Mouse (Mus musculus) heart, postnatal 0 days (tissue): ENCODE results near the gene Ppp1r16b. TPM values are rescaled to one million over a fixed set of nuclear protein-coding genes. Genes with fewer than 3 reads are reported as not detected.

Experiments
- ATAC-seq: fragments of 200-750 bp; cut with Nextera tagmentation; 2 replicates; pipeline ENCODE4 v1.8.0; 2017; ENCODE audit warnings: low read depth, moderate number of reproducible peaks, moderate library complexity; ENCODE audit not compliant: insufficient read depth
- DNase-seq: peaks from one replicate; pipeline ENCODE4 v3.0.0-alpha.2; 2016; ENCODE audit warnings: low spot score
- H3K27ac ChIP-seq: fragments of 300-500 bp; sonication (generic); 2 replicates; pipeline ENCODE4 v1.5.1; 2014; ENCODE audit warnings: low read depth, mild to moderate bottlenecking
- H3K27me3 ChIP-seq: fragments of 300-500 bp; sonication (generic); 2 replicates; pipeline ENCODE4 v1.6.1; 2014; ENCODE audit warnings: low read length, mixed read lengths; ENCODE audit not compliant: control insufficient read depth, insufficient read depth
- H3K36me3 ChIP-seq: fragments of 300-500 bp; sonication (generic); replicated peaks from 2 replicates; pipeline ENCODE4 v1.6.1; 2014; ENCODE audit warnings: low read length, mixed read lengths; ENCODE audit not compliant: control insufficient read depth, insufficient read depth
- H3K4me1 ChIP-seq: fragments of 300-500 bp; sonication (generic); 2 replicates; pipeline ENCODE4 v1.6.1; 2014; ENCODE audit warnings: antibody characterized with exemption; ENCODE audit not compliant: control insufficient read depth, insufficient read depth
- H3K4me2 ChIP-seq: fragments of 300-500 bp; sonication (generic); 2 replicates; pipeline ENCODE4 v1.6.1; 2014; ENCODE audit warnings: low read depth, mild to moderate bottlenecking, low read length, moderate library complexity
- H3K4me3 ChIP-seq: fragments of 300-500 bp; sonication (generic); 2 replicates; pipeline ENCODE4 v1.5.1; 2014; ENCODE audit warnings: low read depth, low read length
- H3K9ac ChIP-seq: fragments of 300-500 bp; sonication (generic); replicated peaks from 2 replicates; pipeline ENCODE4 v1.6.1; 2014; ENCODE audit warnings: low read depth, low read length, mixed read lengths
- H3K9me3 ChIP-seq: fragments of 300-500 bp; sonication (generic); replicated peaks from 2 replicates; pipeline ENCODE4 v1.6.1; 2016; ENCODE audit warnings: low read length; ENCODE audit not compliant: control insufficient read depth
- CTCF ChIP-seq: IDR thresholded peaks from 2 replicates; pipeline ENCODE4 v1.5.1; 2016; ENCODE audit warnings: antibody characterized with exemption, control low read depth, low read depth
- EP300 ChIP-seq: IDR thresholded peaks from 2 replicates; pipeline ENCODE4 v1.6.1; 2016; ENCODE audit warnings: antibody characterized with exemption, low read depth
- WGBS: fragments of 180-500 bp; shearing (Covaris S2); extraction: QIAGEN DNeasy Blood & Tissue Kit; methylation state at CpG from one replicate; pipeline ENCODE4 v1.1.7; 2014; 5-methylcytosine and 5-hydroxymethylcytosine counted together
- polyA plus RNA-seq: library from polyadenylated mRNA; unstranded; fragments of >200 nt; fragmentation: Nextera tagmentation; extraction: Ambion mirVana; gene quantifications from 2 replicates; pipeline ENCODE4 v1.2.1, GENCODE M21; 2015
- total RNA-seq: library from RNA; depleted of rRNA; stranded (reverse); fragments of >200 nt; gene quantifications from 2 replicates; pipeline ENCODE4 v1.2.3, GENCODE M21; 2014; ENCODE audit warnings: low replicate concordance

Gene Ppp1r16b
- total and polyA plus RNA-seq, 2 experiments from 2014 or later, result 3.7 to 5.1 TPM

DNA sequence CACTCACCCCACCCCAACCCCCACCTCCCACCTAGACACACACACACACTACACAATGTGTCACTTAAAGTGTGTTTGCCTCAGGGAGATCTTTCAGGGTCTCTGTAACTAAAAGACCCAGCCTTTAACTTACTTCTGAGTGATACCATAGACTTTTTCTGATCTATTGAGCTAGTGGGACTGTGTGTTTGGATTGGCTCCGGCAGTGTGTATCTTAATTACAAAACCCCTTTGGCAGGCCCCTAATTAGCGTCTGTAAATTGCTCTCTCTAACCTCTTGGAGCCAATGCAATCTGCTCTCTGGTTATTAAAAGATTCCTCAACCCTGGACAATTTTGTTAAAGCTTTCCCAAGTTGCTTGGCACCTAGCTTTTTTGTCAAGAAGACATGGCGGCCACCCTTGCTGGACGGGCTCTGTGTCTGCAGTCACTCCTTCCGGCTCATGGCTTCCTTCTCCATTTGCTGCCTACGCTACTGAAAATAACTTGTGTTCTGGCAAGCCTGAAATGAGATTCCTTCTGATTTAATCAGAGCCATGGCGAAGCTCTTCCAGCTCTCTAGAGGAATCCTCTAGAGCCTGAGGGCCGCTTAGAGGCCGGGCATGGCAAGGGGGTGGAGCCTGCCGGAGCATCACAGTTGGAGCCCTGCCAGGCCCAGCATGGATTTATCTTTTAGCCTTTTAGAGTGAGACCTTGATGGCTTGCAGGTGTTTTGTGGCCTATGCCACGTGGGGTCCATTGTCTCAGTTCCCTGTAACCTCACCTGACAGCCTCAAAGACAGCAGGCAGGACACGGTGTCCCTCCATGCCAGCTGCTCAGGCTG lies 46.9 kb downstream of the Ppp1r16b start:
- Histone ChIP-seq H3K4me3 (no peak overlapping the region), H3K27me3 (no peaks in the 10 kb centered on the region), H3K36me3 (no peaks in the 10 kb centered on the region), H3K9ac (no peak overlapping the region), H3K27ac (no peak overlapping the region), H3K9me3 (no peaks in the 10 kb centered on the region), H3K4me1 (peaks cover 4% of the 10 kb centered on the region; the same call in 1 of the 2 replicates), H3K4me2 (no peak overlapping the region)
- peak; percentile 45; the same call in 1 of the 2 replicates for ATAC-seq
- no peak for DNase-seq
- 34% methylated on average over 12 of the region's 12 CpGs for WGBS
- TF ChIP-seq EP300, result no peak
- no peak for TF ChIP-seq CTCF

DNA sequence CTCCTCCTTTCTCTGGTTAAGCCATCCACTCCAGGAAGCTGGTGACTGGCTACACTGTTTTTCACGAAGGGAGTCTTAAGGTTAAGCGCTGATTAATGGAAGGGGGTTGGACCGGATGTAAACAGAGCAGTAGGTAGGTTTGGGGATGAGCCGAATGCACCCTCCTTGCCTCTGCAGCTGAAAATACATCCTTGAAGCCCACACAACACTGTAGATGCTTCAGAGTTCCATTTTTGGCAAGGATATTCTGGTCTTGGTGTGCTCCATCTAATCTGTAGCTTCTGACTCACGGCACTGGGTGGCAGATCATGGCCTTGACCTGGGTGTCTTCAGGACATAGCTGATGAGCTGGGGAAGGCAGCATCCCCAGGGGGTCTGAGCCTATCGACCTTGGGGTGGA lies 49.6 kb downstream of the Ppp1r16b start:
- Histone ChIP-seq H3K27me3 (no peaks in the 10 kb centered on the region), H3K27ac (no peak overlapping the region), H3K9me3 (no peaks in the 10 kb centered on the region), H3K4me2 (no peak overlapping the region), H3K4me3 (no peak overlapping the region), H3K9ac (no peak overlapping the region), H3K36me3 (no peaks in the 10 kb centered on the region), H3K4me1 (peaks cover 4% of the 10 kb centered on the region; the same call in 1 of the 2 replicates)
- DNase-seq (no peak), ATAC-seq (no peak)
- TF ChIP-seq CTCF (no peak), EP300 (no peak)
- 70% methylated on average over 6 of the region's 6 CpGs for WGBS

- 32% methylated on average over 5 of the region's 5 CpGs for WGBS
These were observed 50.9 kb downstream of the Ppp1r16b start for GRCm38 (mm10) chr2:158716066-158716465.

GRCm38 (mm10) chr2:158717551-158718418 lies 52.6 kb downstream of the Ppp1r16b start:
- Histone ChIP-seq H3K36me3 (no peaks in the 10 kb centered on the region), H3K4me1 (peaks cover under 1% of the 10 kb centered on the region; the same call in 1 of the 2 replicates), H3K27me3 (no peaks in the 10 kb centered on the region), H3K9ac (no peak overlapping the region), H3K27ac (no peak overlapping the region), H3K9me3 (no peaks in the 10 kb centered on the region), H3K4me3 (no peak overlapping the region), H3K4me2 (no peak overlapping the region)
- DNase-seq (no peak), ATAC-seq (no peak)
- TF ChIP-seq EP300 (no peak), CTCF (no peak)
- 68% methylated on average over 5 of the region's 5 CpGs for WGBS

More at GRCm38 (mm10) chr2:158716066-158716465, 50.9 kb downstream of the Ppp1r16b start:
- no peak overlapping the region for H3K4me3 ChIP-seq
- peaks cover 4% of the 10 kb centered on the region; the same call in 1 of the 2 replicates for H3K4me1 ChIP-seq
- no peak overlapping the region for H3K4me2 ChIP-seq
- ATAC-seq (no peak), DNase-seq (no peak)
- no peaks in the 10 kb centered on the region for H3K36me3 ChIP-seq
- no peaks in the 10 kb centered on the region for H3K27me3 ChIP-seq
- no peak overlapping the region for H3K9ac ChIP-seq
- H3K27ac ChIP-seq, result no peak overlapping the region
- H3K9me3 ChIP-seq, result no peaks in the 10 kb centered on the region
- TF ChIP-seq EP300 (no peak), CTCF (no peak)

DNA sequence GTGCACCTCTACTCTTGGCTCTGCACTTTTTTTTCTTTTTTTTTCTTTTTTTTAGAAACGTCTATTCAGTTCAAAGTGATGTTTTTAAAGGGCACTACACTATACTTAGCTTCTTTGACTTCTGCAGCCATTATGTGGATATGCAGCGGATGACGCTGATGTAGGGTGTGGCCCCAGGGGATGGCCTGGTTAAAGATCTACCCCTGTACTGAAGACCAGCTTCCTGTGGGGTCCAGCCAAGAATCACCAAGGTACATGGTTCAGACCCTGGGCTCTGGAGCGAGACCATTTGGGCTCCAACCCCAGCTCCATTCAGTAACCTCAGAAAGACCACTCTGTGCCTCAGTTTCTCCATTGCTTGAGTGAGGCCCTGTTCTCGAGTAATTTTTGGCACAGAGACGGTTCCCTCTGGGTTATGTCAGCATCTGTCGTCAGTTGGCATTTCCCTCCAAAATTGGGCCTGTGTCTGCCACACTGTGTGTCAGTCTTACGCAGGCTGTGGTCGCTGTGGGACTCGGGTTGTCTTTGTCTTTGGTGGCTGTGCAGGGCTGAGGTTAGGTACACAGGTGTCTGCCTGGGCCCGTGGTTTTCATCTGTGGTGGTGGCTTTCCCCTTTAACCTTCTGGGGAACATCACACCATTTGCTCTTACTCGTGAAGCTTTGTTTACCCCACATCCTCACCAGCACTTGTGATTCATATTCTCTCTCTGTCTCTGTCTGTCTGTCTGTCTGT lies 53.8 kb downstream of the Ppp1r16b start:
- Histone ChIP-seq H3K4me2 (no peak overlapping the region), H3K27ac (no peak overlapping the region), H3K36me3 (no peaks in the 10 kb centered on the region), H3K4me1 (peaks cover 5% of the 10 kb centered on the region; the same call in 1 of the 2 replicates), H3K9me3 (no peaks in the 10 kb centered on the region), H3K9ac (no peak overlapping the region), H3K4me3 (no peak overlapping the region), H3K27me3 (no peaks in the 10 kb centered on the region)
- ATAC-seq, result no peak
- no peak for TF ChIP-seq CTCF
- TF ChIP-seq EP300, result no peak
- no peak for DNase-seq
- WGBS, result 72% methylated on average over 12 of the region's 12 CpGs
